Mouse (Mus musculus) kidney, adult 11 months (tissue): Measurements from ENCODE around the gene 1700015G11Rik.

Source experiments
- DNase-seq: peaks from one replicate; pipeline ENCODE4 v3.0.0; 2022

The 1700015G11Rik gene

DNA sequence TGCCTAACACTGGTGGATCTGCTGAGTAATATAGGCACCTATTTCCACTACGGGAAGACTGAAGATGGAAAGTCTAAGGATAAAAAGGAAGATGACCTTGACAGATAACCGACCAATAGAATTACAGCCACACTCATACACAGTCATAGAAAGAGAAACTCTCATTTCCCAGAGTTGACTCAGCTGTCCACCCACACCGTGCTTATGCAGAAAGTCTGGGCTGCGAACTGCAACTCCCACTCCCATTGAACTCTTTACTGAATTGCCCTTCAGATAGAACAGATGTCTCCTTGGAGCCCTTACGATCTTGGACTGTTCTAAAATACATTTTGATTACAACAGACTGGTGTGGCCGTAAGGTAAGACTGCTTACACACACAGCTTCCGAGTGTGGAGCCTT is 50.8 kb downstream of the 1700015G11Rik start:
- DNase-seq = no peak

- no peak for DNase-seq
Observed at GRCm38 (mm10) chr7:51962219-51962952, 53.1 kb downstream of the 1700015G11Rik start.
